Mouse (Mus musculus): ENCODE results near the gene Caln1.

Caln1 gene

DNA sequence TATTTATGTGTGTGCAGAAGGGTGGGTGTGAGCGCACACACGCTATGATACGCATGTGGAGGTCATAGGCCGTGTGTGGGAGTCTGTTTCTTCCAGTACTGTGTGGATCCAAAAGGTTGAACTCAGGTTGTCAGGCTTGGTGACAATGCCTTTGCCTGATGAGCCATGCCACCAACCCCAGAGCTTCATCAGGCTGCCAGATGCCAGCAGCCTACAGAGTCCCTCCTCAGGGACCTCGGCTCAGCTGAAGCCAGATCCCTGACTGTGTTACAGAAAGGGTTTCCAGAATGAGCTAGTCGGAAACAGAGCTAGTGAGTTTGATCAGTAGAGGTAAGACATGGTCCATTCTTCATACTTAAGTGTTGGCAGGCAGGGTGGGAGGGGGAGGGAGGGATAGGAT lies 25.9 kb downstream of the Caln1 start:
- DNase-seq = no peak

- no peak for DNase-seq
These were observed 31.1 kb downstream of the Caln1 start for GRCm38 (mm10) chr5:130400136-130400917.

DNA sequence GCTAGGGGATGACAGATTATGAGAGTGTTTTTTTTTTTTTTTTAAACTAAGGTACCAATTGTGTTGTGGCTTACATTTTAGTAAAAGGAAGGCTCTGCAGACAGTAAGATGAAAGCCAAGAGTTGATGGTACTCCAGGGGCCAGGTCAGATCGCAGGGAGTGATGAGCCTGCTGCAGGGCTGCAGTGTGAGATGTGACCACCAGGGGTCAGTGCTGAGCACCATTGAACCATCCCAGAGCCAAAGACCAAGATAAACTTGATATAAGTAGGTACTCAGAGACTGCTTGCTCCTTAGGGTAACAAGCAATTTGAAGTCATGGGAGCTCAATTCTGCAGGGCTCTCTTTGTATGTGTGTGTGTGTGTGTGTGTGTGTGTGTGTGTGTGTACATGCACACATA lies 35.9 kb downstream of the Caln1 start:
- DNase-seq = peak in 1 of 2 experiments; percentile 47

GRCm38 (mm10) chr5:130409706-130410105 lies 40.5 kb downstream of the Caln1 start:
- no peak for DNase-seq

DNA sequence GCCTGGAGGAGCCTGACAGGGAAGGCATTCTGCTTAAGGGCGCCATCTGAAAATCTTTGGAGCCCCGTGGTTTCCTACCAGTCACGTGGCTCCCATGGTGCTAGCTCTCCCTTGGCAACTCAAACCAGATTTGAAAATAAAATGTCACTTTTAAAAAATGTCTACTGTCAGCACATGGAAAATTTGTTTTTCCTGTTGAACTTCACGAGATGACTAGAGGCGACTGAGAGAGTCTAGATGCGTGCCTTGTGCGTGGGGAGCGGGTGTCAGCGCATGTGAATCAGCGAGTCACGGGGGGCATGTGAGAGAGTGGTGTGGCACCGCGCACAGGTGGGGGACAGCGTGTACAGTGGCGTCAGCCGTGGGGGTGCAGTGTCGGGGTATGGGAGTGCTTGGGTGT lies 42.3 kb downstream of the Caln1 start:
- no peak for DNase-seq

DNA sequence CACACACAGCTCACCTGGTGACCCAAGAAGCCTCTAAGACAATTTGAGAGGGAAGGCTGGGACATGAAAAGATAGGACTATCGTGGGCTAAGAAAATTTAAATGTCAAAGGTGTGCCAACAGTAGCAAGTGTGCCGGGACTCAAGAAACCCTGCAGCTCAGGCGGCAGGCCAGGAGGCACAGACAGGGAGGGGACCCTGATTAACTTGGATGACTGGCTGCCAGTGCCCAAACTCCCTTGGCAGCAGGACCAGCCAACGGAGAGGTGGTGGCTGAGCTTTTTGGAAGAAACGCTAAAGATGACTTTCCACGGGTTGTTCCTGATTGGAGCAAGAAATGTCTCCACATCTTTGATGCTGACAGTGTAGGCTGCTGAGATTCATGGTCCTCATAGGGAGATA lies 78.2 kb downstream of the Caln1 start:
- DNase-seq = no peak

- DNase-seq = no peak
These were observed 79.2 kb downstream of the Caln1 start for GRCm38 (mm10) chr5:130448491-130448890.

DNA sequence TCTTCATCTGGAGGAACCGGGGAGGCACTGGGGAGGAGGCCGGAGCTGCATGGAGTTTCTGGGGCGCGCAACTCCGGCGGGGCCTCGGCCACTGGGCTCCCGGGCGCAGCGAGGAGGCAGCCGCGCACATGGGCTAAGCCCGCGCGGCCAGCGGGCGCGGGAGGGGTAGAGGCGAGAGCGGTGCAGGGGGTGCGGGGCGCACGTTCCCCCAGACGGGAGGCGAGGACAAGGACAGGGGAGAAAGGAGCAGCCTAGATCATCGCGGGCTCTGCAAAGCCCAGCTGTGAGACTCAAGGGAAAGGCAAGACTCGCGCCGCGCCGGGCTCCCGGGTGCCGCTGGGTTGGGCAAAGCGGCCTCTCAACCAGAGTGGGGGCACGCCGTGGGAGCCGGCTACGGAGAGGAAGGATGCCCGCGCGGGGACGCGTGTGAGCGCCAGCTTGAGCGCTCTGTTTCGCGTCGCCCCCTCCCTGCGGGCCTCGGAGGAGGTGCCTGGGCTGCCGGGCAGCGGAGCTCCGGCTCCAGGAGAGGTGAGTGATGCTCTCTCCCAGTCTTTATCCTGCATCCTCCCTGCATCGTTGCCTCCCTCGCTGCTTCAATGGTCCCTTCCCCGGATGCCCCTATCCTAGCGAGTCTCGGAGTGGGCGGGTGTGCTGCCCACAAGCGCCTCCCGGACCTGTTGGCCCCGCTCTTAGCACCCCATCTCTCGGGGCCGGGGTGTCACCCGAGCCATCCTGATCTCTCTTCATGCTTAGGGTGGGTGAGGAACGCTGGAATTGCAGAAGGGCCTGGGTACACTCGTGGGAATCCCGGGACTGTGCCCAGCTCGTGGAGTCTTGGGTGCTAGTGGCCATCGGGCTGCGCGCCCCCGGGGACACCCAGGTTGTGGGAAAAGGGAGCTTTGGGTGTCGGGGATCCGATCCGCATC lies 79.9 kb downstream of the Caln1 start:
- no peak for DNase-seq

DNA sequence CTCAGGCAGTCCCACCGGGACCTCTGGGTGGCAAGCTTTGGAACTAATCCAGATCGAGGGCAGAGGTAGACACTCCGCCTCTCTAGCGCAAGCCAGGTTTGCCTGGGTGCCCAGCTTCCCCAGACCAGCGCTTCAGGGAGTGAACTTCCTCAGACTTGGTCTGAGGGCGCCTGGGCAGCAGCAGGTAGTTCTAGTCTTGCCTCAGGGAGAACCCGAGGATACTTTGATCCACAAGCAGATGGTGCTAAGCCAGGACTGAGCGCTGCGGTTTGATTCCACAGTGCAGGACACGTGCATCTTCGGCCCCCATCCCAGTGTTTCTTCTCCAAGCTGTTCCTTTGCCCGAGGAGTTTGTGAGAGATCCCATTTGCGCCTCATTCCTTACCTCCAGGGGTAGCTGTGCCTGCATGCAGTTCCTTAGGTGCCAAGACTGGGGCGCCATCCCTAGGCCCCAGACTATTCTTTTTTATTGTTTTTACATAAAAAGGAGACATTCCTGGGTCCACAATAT lies 80.8 kb downstream of the Caln1 start:
- no peak for DNase-seq

DNA sequence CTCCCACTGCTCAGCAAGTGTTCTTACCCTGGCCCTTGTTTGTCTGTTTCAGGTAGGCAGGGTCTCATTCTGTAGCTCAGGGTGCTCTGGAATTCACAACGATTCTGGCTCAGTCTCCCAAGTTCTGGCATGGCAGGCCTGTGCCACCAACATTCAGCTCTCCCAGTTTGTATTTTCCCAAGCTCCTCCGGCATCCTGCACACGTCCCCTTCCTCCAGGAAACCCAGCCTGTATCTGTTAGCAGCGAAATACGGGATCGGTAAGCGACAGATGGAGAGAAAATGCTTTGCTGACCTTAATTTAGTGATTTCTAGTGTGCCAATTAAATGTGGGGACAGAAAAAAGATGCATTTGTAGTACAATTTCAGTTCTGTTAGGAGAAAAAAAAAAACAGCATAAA lies 88.8 kb downstream of the Caln1 start:
- DNase-seq = no peak

DNA sequence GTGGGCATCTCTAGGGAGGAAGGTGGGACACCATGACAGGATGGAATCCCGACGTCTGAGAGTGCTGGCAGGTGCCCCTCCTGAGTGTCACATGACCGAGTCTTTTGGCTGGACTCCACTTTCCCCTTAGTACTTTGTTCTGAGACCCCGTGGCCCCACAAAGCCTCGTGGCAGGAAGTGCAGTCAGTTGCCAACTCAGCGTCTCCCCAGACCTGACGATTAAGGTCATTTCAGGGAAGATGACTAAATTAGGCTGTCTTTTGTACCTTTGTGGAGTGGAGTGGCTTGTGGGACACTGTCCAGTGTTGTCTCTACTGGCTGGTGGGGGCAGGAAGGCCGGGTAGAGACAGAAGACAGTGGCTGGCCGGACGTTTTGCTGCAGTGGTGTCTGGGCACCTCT lies 103.0 kb downstream of the Caln1 start:
- no peak for DNase-seq

- DNase-seq = no peak
These were observed 105.6 kb downstream of the Caln1 start for GRCm38 (mm10) chr5:130474876-130475275.

DNA sequence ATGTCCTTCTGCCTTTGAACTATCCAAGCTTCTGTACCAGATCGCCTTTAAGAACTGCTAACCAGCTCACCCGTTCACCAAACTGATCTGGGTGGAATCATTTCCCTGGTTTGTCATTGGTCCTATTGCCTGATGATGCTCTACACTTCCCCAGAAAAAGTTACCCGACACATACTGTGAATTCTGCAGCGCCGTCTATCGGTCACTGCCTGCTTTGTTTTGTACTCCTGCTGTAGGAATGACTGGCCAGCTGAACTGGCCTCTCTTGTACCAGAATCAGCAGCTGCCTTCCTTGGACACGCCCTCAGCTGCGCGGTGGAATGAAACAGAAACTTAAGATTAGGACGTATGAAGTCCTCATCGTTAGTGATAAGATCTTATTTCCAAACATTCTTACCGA lies 107.5 kb downstream of the Caln1 start:
- peak in 1 of 2 experiments; percentile 7 for DNase-seq

GRCm38 (mm10) chr5:130480290-130480689 lies 111.0 kb downstream of the Caln1 start:
- DNase-seq = no peak

- DNase-seq = no peak
These were observed 122.2 kb downstream of the Caln1 start for GRCm38 (mm10) chr5:130491471-130491870.

DNA sequence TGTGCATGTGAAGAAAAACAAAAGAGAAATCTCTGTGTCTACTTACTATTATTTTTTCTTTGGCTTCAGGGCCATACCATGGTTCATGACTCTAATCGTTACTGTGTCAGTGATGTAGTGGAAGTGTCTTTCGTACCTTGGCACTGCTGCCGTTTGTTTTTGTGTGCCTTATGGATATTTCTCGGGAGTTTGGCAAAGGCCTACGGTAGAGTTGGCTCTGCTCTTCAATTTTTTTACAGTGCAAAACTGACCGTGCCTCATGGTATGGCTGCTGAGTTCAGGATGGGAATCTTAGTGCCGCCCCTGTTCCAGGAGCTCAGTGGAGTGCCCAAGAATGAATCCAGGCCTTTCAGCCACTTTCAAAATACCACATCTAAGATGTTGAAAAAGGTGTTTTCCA lies 123.0 kb downstream of the Caln1 start:
- DNase-seq = no peak

GRCm38 (mm10) chr5:130502541-130502940 lies 133.3 kb downstream of the Caln1 start:
- DNase-seq = no peak

- no peak for DNase-seq
These were observed 135.6 kb downstream of the Caln1 start for GRCm38 (mm10) chr5:130504891-130505290.

DNA sequence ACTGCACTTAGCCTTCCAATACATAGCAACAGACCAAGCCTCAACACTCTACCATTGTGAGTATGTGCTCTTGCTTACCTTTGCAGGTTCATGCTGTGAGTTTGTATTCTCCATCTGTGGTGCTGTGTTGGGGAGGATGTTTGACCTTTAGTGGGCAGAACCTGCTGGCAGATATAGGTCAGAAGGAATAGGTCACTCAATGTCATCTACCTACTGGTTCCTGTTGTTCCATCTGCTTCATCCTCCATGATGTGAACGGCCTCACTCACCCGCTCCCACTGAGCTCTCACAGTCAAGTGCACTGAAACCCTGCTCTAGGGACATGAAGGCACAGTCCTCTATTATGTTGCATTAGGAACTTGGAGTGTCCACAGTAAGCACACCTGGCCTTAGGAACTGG lies 141.3 kb downstream of the Caln1 start:
- no peak for DNase-seq

GRCm38 (mm10) chr5:130515395-130515794 lies 146.1 kb downstream of the Caln1 start:
- DNase-seq = no peak

GRCm38 (mm10) chr5:130520527-130520926 lies 151.3 kb downstream of the Caln1 start:
- DNase-seq = no peak

- DNase-seq = no peak
These were observed 158.2 kb downstream of the Caln1 start for GRCm38 (mm10) chr5:130527416-130527815.

GRCm38 (mm10) chr5:130547496-130547895 lies 178.2 kb downstream of the Caln1 start:
- DNase-seq = no peak

- DNase-seq = no peak
These were observed 184.7 kb downstream of the Caln1 start for GRCm38 (mm10) chr5:130553916-130554315.

Measured in lung, postnatal 4 days (tissue).